Mouse (Mus musculus): ENCODE data around the gene 4930432K21Rik. TPM values are rescaled to one million over a fixed set of nuclear protein-coding genes. Genes with fewer than 3 reads are reported as not detected.

The 4930432K21Rik gene
- polyA plus RNA-seq, 1 experiment from 2014 or later, result 0.66 TPM

- Histone ChIP-seq H3K4me3 (ENCODE audit: low read depth, low read length) (peak overlapping the region; percentile 72; the same call in 1 of the 2 replicates), H3K4me2 (peak overlapping the region; percentile 92), H3K9me3 (ENCODE audit: low read depth, low read length) (no peaks in the 10 kb centered on the region), H3K27me3 (ENCODE audit: insufficient read depth, low read length) (no peaks in the 10 kb centered on the region), H3K9ac (peak overlapping the region; percentile 42; the same call in 1 of the 2 replicates), H3K27ac (ENCODE audit: low read depth) (no peak overlapping the region), H3K36me3 (ENCODE audit: insufficient read depth) (peaks cover 11% of the 10 kb centered on the region), H3K4me1 (ENCODE audit: insufficient read depth) (peaks cover 11% of the 10 kb centered on the region)
- TF ChIP-seq CTCF (IDR thresholded peaks at IDR 0.05; ENCODE audit: low read depth), result no peak
- ATAC-seq (ENCODE audit: insufficient read depth) (peak; percentile 2; the same call in 1 of the 2 replicates), DNase-seq (peak; percentile 24)
- 80% methylated on average over 5 of the region's 5 CpGs for WGBS
Measured at GRCm38 (mm10) chr8:84148531-84148850, 666 bp downstream of the 4930432K21Rik start.

- ATAC-seq (ENCODE audit: insufficient read depth) (no peak), DNase-seq (no peak)
- Histone ChIP-seq H3K9me3 (ENCODE audit: low read depth, low read length) (no peaks in the 10 kb centered on the region), H3K36me3 (ENCODE audit: insufficient read depth) (peaks cover 6% of the 10 kb centered on the region; the same call in 1 of the 2 replicates), H3K4me1 (ENCODE audit: insufficient read depth) (peaks cover 11% of the 10 kb centered on the region), H3K4me2 (no peak overlapping the region), H3K27ac (ENCODE audit: low read depth) (no peak overlapping the region), H3K4me3 (ENCODE audit: low read depth, low read length) (no peak overlapping the region), H3K27me3 (ENCODE audit: insufficient read depth, low read length) (no peaks in the 10 kb centered on the region), H3K9ac (no peak overlapping the region)
- WGBS, result 65% methylated on average over 3 of the region's 3 CpGs
- TF ChIP-seq CTCF (IDR thresholded peaks at IDR 0.05; ENCODE audit: low read depth), result no peak
Measured at GRCm38 (mm10) chr8:84149181-84149580, 1.4 kb downstream of the 4930432K21Rik start.

- no peaks in the 10 kb centered on the region for H3K4me1 ChIP-seq (ENCODE audit: insufficient read depth)
- ATAC-seq (ENCODE audit: insufficient read depth) (no peak), DNase-seq (no peak)
- TF ChIP-seq CTCF (IDR thresholded peaks at IDR 0.05; ENCODE audit: low read depth), result no peak
- H3K27ac ChIP-seq (ENCODE audit: low read depth), result no peak overlapping the region
- 91% methylated on average over 4 of the region's 4 CpGs for WGBS
- H3K9me3 ChIP-seq (ENCODE audit: low read depth, low read length), result no peaks in the 10 kb centered on the region
- 0 out of 2 replicates have a peak, but pooled peaks cover 6% of the 10 kb centered on the region for H3K36me3 ChIP-seq (ENCODE audit: insufficient read depth)
- no peak overlapping the region for H3K4me2 ChIP-seq
- no peak overlapping the region for H3K4me3 ChIP-seq (ENCODE audit: low read depth, low read length)
- no peak overlapping the region for H3K9ac ChIP-seq
- no peaks in the 10 kb centered on the region for H3K27me3 ChIP-seq (ENCODE audit: insufficient read depth, low read length)
Measured at GRCm38 (mm10) chr8:84157620-84158019, 9.8 kb downstream of the 4930432K21Rik start.

GRCm38 (mm10) chr8:84167696-84168095, 19.9 kb downstream of the 4930432K21Rik start:
- no peak for DNase-seq
- 89% methylated on average over 2 of the region's 2 CpGs for WGBS

GRCm38 (mm10) chr8:84170096-84170495, 22.3 kb downstream of the 4930432K21Rik start:
- Histone ChIP-seq H3K36me3 (ENCODE audit: insufficient read depth) (peaks cover 42% of the 10 kb centered on the region), H3K9me3 (ENCODE audit: low read depth, low read length) (no peaks in the 10 kb centered on the region), H3K4me3 (ENCODE audit: low read depth, low read length) (no peak overlapping the region), H3K4me1 (ENCODE audit: insufficient read depth) (no peaks in the 10 kb centered on the region), H3K4me2 (no peak overlapping the region), H3K9ac (no peak overlapping the region), H3K27ac (ENCODE audit: low read depth) (no peak overlapping the region), H3K27me3 (ENCODE audit: insufficient read depth, low read length) (no peaks in the 10 kb centered on the region)
- TF ChIP-seq CTCF (IDR thresholded peaks at IDR 0.05; ENCODE audit: low read depth), result no peak
- 84% methylated on average over 5 of the region's 5 CpGs for WGBS
- no peak for DNase-seq
- no peak for ATAC-seq (ENCODE audit: insufficient read depth)

More at GRCm38 (mm10) chr8:84167696-84168095, 19.9 kb downstream of the 4930432K21Rik start:
- H3K36me3 ChIP-seq (ENCODE audit: insufficient read depth), result peaks cover 18% of the 10 kb centered on the region
- H3K4me3 ChIP-seq (ENCODE audit: low read depth, low read length), result no peak overlapping the region
- H3K9ac ChIP-seq, result no peak overlapping the region
- no peak for ATAC-seq (ENCODE audit: insufficient read depth)
- H3K4me2 ChIP-seq, result no peak overlapping the region
- H3K9me3 ChIP-seq (ENCODE audit: low read depth, low read length), result no peaks in the 10 kb centered on the region
- no peaks in the 10 kb centered on the region for H3K27me3 ChIP-seq (ENCODE audit: insufficient read depth, low read length)
- no peaks in the 10 kb centered on the region for H3K4me1 ChIP-seq (ENCODE audit: insufficient read depth)
- TF ChIP-seq CTCF (IDR thresholded peaks at IDR 0.05; ENCODE audit: low read depth), result no peak
- no peak overlapping the region for H3K27ac ChIP-seq (ENCODE audit: low read depth)

DNA sequence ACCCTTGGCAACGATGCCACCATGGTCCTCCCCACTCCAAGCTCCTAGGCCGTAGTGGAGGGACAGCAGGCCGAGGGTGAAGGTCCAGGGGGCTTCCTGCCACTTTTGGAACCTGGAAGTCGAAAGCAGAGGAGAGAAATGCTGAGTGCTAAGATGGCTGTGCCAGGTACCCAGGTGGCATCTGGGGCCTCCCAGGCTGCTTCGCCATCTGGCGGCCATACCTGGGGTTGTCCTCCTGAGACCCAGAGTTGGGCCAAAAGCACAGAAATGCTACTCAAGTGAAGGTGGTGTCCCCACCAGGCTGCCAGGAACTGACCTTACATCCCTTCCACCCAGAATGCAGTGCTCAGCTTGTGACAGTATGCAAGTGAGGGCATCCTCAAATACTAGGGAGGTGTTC, 26.0 kb downstream of the 4930432K21Rik start:
- 79% methylated on average over 6 of the region's 6 CpGs for WGBS
- peak; percentile 39 for DNase-seq

DNA sequence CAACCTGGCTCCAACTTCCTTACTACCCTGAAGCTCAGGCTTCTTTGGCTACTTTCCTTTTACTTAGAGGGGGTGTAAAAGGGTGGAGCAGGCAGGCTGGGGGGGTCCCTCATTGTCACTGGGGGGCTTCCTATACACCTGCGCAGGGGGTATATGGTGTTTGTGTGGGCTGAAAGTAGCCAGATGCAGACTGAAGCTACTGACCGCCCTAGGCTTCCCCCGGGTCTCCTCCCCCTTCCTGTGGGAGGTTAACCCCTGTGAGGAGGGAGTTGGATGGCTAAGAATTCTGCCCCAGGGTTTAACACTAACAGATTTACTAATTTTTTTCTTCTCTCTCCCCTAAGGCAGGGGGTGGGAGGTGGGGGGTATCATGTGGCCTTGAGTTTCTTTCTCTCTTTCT, 28.7 kb downstream of the 4930432K21Rik start:
- Histone ChIP-seq H3K9ac (no peak overlapping the region), H3K9me3 (ENCODE audit: low read depth, low read length) (no peaks in the 10 kb centered on the region)
- WGBS, result 25% methylated on average over 3 of the region's 3 CpGs

More for the DNA sequence above, 26.0 kb downstream of the 4930432K21Rik start:
- H3K4me2 ChIP-seq, result no peak overlapping the region
- H3K9ac ChIP-seq, result no peak overlapping the region
- no peaks in the 10 kb centered on the region for H3K9me3 ChIP-seq (ENCODE audit: low read depth, low read length)
- H3K36me3 ChIP-seq (ENCODE audit: insufficient read depth), result peaks cover 65% of the 10 kb centered on the region
- H3K4me1 ChIP-seq (ENCODE audit: insufficient read depth), result no peaks in the 10 kb centered on the region
- no peak overlapping the region for H3K4me3 ChIP-seq (ENCODE audit: low read depth, low read length)
- no peak overlapping the region for H3K27ac ChIP-seq (ENCODE audit: low read depth)
- peak; percentile 46 for TF ChIP-seq CTCF (IDR thresholded peaks at IDR 0.05; ENCODE audit: low read depth)
- H3K27me3 ChIP-seq (ENCODE audit: insufficient read depth, low read length), result no peaks in the 10 kb centered on the region
- ATAC-seq (ENCODE audit: insufficient read depth), result no peak

More for the DNA sequence above, 28.7 kb downstream of the 4930432K21Rik start:
- Histone ChIP-seq H3K4me1 (ENCODE audit: insufficient read depth) (peaks cover 9% of the 10 kb centered on the region), H3K27ac (ENCODE audit: low read depth) (no peak overlapping the region), H3K4me2 (no peak overlapping the region), H3K27me3 (ENCODE audit: insufficient read depth, low read length) (no peaks in the 10 kb centered on the region), H3K4me3 (ENCODE audit: low read depth, low read length) (no peak overlapping the region), H3K36me3 (ENCODE audit: insufficient read depth) (peaks cover 60% of the 10 kb centered on the region)
- no peak for TF ChIP-seq CTCF (IDR thresholded peaks at IDR 0.05; ENCODE audit: low read depth)
- ATAC-seq (ENCODE audit: insufficient read depth) (no peak), DNase-seq (no peak)

Measured in lung, embryonic 14.5 days (tissue).